Mouse (Mus musculus) MEL (cell line): Measurements from ENCODE around the gene 1700042G07Rik. TPM values are rescaled to one million over a fixed set of nuclear protein-coding genes. Genes with fewer than 3 reads are reported as not detected.
A peak's percentile ranks its signal among the peaks of the same experiment; 100 is the strongest.

Experiments
- DNase-seq: peaks from one replicate; pipeline ENCODE4 v3.0.0; 2011; ENCODE audit warnings: low read depth, low spot score
- H3K27ac ChIP-seq: 2 replicates; pipeline ENCODE4 v1.5.1; 2012; ENCODE audit warnings: low read depth, mild to moderate bottlenecking, control low read depth, low read length, moderate library complexity; ENCODE audit not compliant: control insufficient read depth
- H3K27me3 ChIP-seq, 2 experiments: fragments of 150-350 bp in 1 of 2; sonication (generic) in 1 of 2; 2 replicates each; pipeline ENCODE4 v1.6.1; 2012; ENCODE audit warnings: low read length in 2 of 2, mild to moderate bottlenecking in 2 of 2, improper control_type of control experiment in 1 of 2, moderate library complexity in 1 of 2; ENCODE audit not compliant: insufficient read depth in 2 of 2, control insufficient read depth in 1 of 2
- H3K36me3 ChIP-seq, 2 experiments: 2 replicates each; pipeline ENCODE4 v1.6.1; 2012 to 2014; ENCODE audit warnings: low read length in 2 of 2, improper control_type of control experiment in 1 of 2, inconsistent platforms in 1 of 2, mild to moderate bottlenecking in 1 of 2; ENCODE audit not compliant: insufficient read depth in 2 of 2, control insufficient read depth in 1 of 2
- H3K4me1 ChIP-seq, 2 experiments: fragments of 150-350 bp in 1 of 2; sonication (generic) in 1 of 2; 2 replicates each; pipeline ENCODE4 v1.6.1; 2012; ENCODE audit warnings: low read length in 2 of 2, improper control_type of control experiment in 1 of 2, mild to moderate bottlenecking in 1 of 2; ENCODE audit not compliant: insufficient read depth in 2 of 2, control insufficient read depth in 1 of 2
- H3K4me3 ChIP-seq, 2 experiments: fragments of 150-350 bp in 1 of 2; sonication (generic) in 1 of 2; 2 replicates each; pipeline ENCODE4 v1.5.1; 2012; ENCODE audit warnings: low read depth in 2 of 2, low read length in 2 of 2, mild to moderate bottlenecking in 2 of 2, moderate library complexity in 2 of 2, control low read depth in 1 of 2, improper control_type of control experiment in 1 of 2; ENCODE audit not compliant: control insufficient read depth in 1 of 2, insufficient read depth in 1 of 2
- H3K79me2 ChIP-seq: 2 replicates; pipeline ENCODE4 v1.6.1; 2012; ENCODE audit warnings: mild to moderate bottlenecking, low read length, moderate library complexity; ENCODE audit not compliant: control insufficient read depth, poor library complexity, insufficient read depth
- H3K9ac ChIP-seq: 2 replicates; pipeline ENCODE4 v1.6.1; 2012; ENCODE audit warnings: low read depth, mild to moderate bottlenecking, control low read depth, low read length, moderate library complexity; ENCODE audit not compliant: control insufficient read depth, poor library complexity, severe bottlenecking
- H3K9me3 ChIP-seq: fragments of 150-350 bp; sonication (generic); replicated peaks from 2 replicates; pipeline ENCODE4 v1.6.1; 2012; ENCODE audit warnings: mild to moderate bottlenecking, low read length, improper control_type of control experiment, moderate library complexity; ENCODE audit not compliant: insufficient read depth
- CTCF ChIP-seq, 3 experiments: IDR thresholded peaks in 2 of 3; conservative IDR thresholded peaks in 1 of 3; 2 replicates each; pipeline ENCODE4 v1.5.1; 2011 to 2012; ENCODE audit warnings: low read length in 3 of 3, low read depth in 2 of 3, mild to moderate bottlenecking in 2 of 3, improper control_type of control experiment in 1 of 3, inconsistent platforms in 1 of 3, mixed read lengths in 1 of 3, moderate library complexity in 1 of 3; ENCODE audit not compliant: control insufficient read depth in 1 of 3, insufficient read depth in 1 of 3, poor library complexity in 1 of 3, severe bottlenecking in 1 of 3
- E2F4 ChIP-seq: IDR thresholded peaks from 2 replicates; pipeline ENCODE4 v1.6.1; 2011; ENCODE audit warnings: low read depth, low read length, improper control_type of control experiment, borderline replicate concordance
- EP300 ChIP-seq, 2 experiments: IDR thresholded peaks; 2 replicates each; pipeline ENCODE4 v1.6.1; 2011; ENCODE audit warnings: improper control_type of control experiment in 2 of 2, low read length in 2 of 2, low read depth in 1 of 2, mild to moderate bottlenecking in 1 of 2
- GATA1 ChIP-seq: IDR thresholded peaks from 2 replicates; pipeline ENCODE4 v1.6.1; 2011; ENCODE audit warnings: low read depth, low read length, improper control_type of control experiment
- KAT2A ChIP-seq: conservative IDR thresholded peaks from 2 replicates; pipeline ENCODE4 v1.6.1; 2012; ENCODE audit warnings: low read depth, low read length, improper control_type of control experiment, inconsistent platforms
- MAZ ChIP-seq: IDR thresholded peaks from 2 replicates; pipeline ENCODE4 v1.6.1; 2012; ENCODE audit warnings: low read depth, mild to moderate bottlenecking, inconsistent platforms, low read length, improper control_type of control experiment
- MYC ChIP-seq: IDR thresholded peaks from 2 replicates; pipeline ENCODE4 v1.6.1; 2011; ENCODE audit warnings: low read depth, mild to moderate bottlenecking, low read length, improper control_type of control experiment, moderate library complexity
- NRF1 ChIP-seq: IDR thresholded peaks from 2 replicates; pipeline ENCODE4 v1.6.1; 2014; ENCODE audit warnings: low read depth, mild to moderate bottlenecking, inconsistent platforms, low read length, improper control_type of control experiment, moderate library complexity; ENCODE audit not compliant: poor library complexity, insufficient read depth, severe bottlenecking
- POLR2A ChIP-seq, 2 experiments: IDR thresholded peaks; 2 replicates each; pipeline ENCODE4 v1.6.1; 2011 to 2012; ENCODE audit warnings: low read length in 2 of 2, mild to moderate bottlenecking in 2 of 2, control low read depth in 1 of 2, improper control_type of control experiment in 1 of 2, low read depth in 1 of 2, moderate library complexity in 1 of 2; ENCODE audit not compliant: control insufficient read depth in 1 of 2, insufficient read depth in 1 of 2, poor library complexity in 1 of 2
- POLR2AphosphoS2 ChIP-seq: IDR thresholded peaks from 2 replicates; pipeline ENCODE4 v1.6.1; 2011; ENCODE audit warnings: low read length, improper control_type of control experiment
- POLR2AphosphoS5 ChIP-seq: IDR thresholded peaks from 2 replicates; pipeline ENCODE4 v1.6.1; 2012; ENCODE audit warnings: low read depth, borderline replicate concordance, mild to moderate bottlenecking, inconsistent platforms, low read length, moderate library complexity, mixed read lengths
- RAD21 ChIP-seq: IDR thresholded peaks from 2 replicates; pipeline ENCODE4 v1.6.1; 2011; ENCODE audit warnings: mild to moderate bottlenecking, low read depth, low read length, improper control_type of control experiment
- SIN3A ChIP-seq: IDR thresholded peaks from 2 replicates; pipeline ENCODE4 v1.6.1; 2012; ENCODE audit warnings: low read length, improper control_type of control experiment, inconsistent platforms
- SMC3 ChIP-seq: IDR thresholded peaks from 2 replicates; pipeline ENCODE4 v1.6.1; 2011; ENCODE audit warnings: low read depth, low read length, improper control_type of control experiment
- TBP ChIP-seq: IDR thresholded peaks from 2 replicates; pipeline ENCODE4 v1.8.0; 2011; ENCODE audit warnings: low read depth, low read length, improper control_type of control experiment
- USF2 ChIP-seq, 2 experiments: IDR thresholded peaks; 2 replicates each; pipeline ENCODE4 v1.6.1; 2011 to 2012; ENCODE audit warnings: improper control_type of control experiment in 2 of 2, low read length in 2 of 2, borderline replicate concordance in 1 of 2, inconsistent platforms in 1 of 2, low read depth in 1 of 2, mild to moderate bottlenecking in 1 of 2; ENCODE audit not compliant: insufficient read depth in 1 of 2
- ZC3H11A ChIP-seq: IDR thresholded peaks from 2 replicates; pipeline ENCODE4 v1.6.1; 2012; ENCODE audit warnings: low read depth, mild to moderate bottlenecking, inconsistent platforms, low read length, improper control_type of control experiment
- ZMIZ1 ChIP-seq: IDR thresholded peaks from 2 replicates; pipeline ENCODE4 v1.6.1; 2012; ENCODE audit warnings: low read depth, mild to moderate bottlenecking, inconsistent platforms, low read length, improper control_type of control experiment, moderate library complexity
- ZNF384 ChIP-seq: IDR thresholded peaks from 2 replicates; pipeline ENCODE4 v1.6.1; 2012; ENCODE audit warnings: low read depth, mild to moderate bottlenecking, inconsistent platforms, low read length, improper control_type of control experiment
- polyA plus RNA-seq, 2 experiments: library from polyadenylated mRNA; stranded (reverse) in 1 of 2; unstranded in 1 of 2; fragments of >175 nt in 1 of 2; fragments of >200 nt in 1 of 2; gene quantifications; 2 replicates each; pipeline versions ENCODE4 v1.2.1 to v1.2.4; 2012; ENCODE audit warnings: low replicate concordance in 2 of 2, low read depth in 1 of 2; ENCODE audit not compliant: insufficient read length in 2 of 2, insufficient read depth in 1 of 2, missing spikeins in 1 of 2
- total RNA-seq: library from RNA; depleted of rRNA; stranded (reverse); fragments of 300-350 nt; gene quantifications from 2 replicates; pipeline ENCODE4 v1.2.3, GENCODE M21; 2012

1700042G07Rik gene
- total and polyA plus RNA-seq, 3 experiments, result not detected

DNA sequence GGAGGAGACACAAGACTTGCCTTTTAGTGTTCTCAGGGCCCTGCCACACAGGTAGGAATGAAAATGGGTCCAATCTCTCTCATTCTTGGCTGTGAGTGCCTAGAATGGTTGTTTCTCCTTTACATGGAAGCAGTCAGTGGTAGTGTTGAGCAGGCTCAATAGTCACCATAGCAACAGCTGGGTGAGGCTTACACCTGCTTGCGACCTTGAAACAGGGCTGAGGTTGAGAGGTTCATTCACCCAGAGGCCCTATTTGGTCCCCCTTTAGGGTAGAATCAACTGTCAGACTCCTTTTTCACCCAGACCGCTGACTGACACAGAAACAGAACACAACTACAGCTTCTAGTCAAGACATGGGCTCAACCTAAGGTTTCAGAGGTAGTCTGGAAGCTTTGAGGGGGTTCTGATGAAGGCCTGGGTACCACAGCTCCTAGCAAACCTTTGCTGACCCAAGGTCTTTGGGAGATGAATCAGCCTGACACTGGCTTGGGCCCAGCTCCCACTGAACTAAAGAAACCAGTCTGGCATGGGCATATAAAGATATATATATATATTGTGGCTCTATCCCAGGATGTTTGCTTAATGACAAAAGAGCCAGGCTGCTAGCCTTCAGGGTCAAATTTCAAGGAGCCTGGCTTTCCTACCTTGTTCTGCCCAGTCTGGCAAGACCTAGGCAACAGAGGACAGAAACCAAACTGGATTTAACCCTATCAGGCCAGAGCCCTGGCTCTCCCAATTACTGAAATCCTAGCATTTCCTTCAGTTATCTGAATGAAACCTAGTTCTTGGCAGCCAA is 8.2 kb upstream of the 1700042G07Rik start:
- Histone ChIP-seq H3K36me3 (peaks cover 0 to 14% of the 10 kb centered on the region in 2 experiments; a peak in 3 of 4 replicates), H3K9ac (no peak overlapping the region), H3K4me1 (peaks cover 10 to 19% of the 10 kb centered on the region in 2 experiments), H3K27ac (no peak overlapping the region), H3K9me3 (no peaks in the 10 kb centered on the region), H3K79me2 (no peaks in the 10 kb centered on the region), H3K27me3 (no peaks in the 10 kb centered on the region), H3K4me3 (no peak overlapping the region)
- TF ChIP-seq E2F4 (no peak), USF2 (IDR thresholded peaks at IDR 0.05; ENCODE audit: borderline replicate concordance in 1 of 2, insufficient read depth in 1 of 2, low read depth in 1 of 2, low read length in 2 of 2) (no peak), SIN3A (no peak), GATA1 (no peak), CTCF (IDR thresholded peaks at IDR 0.05 in 2 of 3, conservative IDR thresholded peaks at IDR 0.05 in 1 of 3; ENCODE audit: control insufficient read depth in 1 of 3, insufficient read depth in 1 of 3, low read depth in 2 of 3, low read length in 3 of 3, poor library complexity in 1 of 3, severe bottlenecking in 1 of 3) (no peak), POLR2AphosphoS2 (no peak)
- no peak for DNase-seq

DNA sequence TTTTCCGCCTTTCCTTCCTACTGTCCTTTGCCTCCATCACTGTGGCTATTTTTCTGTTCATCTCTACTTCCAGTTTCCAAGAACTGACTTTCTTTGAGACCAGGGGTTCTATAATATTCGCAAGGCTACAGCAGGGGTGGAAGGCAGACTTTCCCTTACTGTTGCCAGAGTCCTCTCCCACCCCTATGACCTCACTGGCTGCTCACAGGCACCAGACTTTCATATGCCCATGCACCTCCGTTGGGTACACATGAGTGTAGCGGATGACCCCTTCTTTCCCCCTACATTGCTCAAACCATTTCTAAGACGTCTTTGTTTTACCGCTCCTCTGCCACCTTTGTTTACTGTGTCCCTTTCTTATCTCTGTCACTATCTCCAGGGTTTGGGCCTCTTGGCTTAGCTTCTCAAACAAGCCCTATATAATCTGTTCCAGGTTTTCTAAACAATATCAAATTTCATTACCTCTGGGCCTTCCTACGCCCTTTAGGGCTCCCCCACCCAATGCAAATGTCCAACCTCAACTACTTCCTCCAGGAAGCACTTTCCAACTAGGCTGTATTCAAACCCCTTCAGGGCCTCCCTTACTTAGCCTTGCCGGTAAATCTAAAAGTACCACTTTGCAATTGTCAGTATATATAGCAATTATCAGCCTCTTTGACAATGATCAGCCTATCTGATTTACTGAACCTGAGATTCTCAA is 7.3 kb upstream of the 1700042G07Rik start:
- Histone ChIP-seq H3K4me3 (no peak overlapping the region), H3K36me3 (peaks cover 0 to 14% of the 10 kb centered on the region in 2 experiments; a peak in 3 of 4 replicates), H3K27ac (no peak overlapping the region)
- DNase-seq, result no peak
- TF ChIP-seq POLR2AphosphoS5, result no peak
- no peak for TF ChIP-seq POLR2A (IDR thresholded peaks at IDR 0.05; ENCODE audit: control insufficient read depth in 1 of 2, insufficient read depth in 1 of 2, low read depth in 1 of 2, low read length in 2 of 2, poor library complexity in 1 of 2)
- no peak for TF ChIP-seq ZMIZ1
- no peak for TF ChIP-seq E2F4
- TF ChIP-seq USF2 (IDR thresholded peaks at IDR 0.05; ENCODE audit: borderline replicate concordance in 1 of 2, insufficient read depth in 1 of 2, low read depth in 1 of 2, low read length in 2 of 2), result no peak
- TF ChIP-seq GATA1, result no peak
- TF ChIP-seq, all 39 proteins: peak for 0
- Histone ChIP-seq H3K9me3 (no peaks in the 10 kb centered on the region), H3K9ac (no peak overlapping the region), H3K79me2 (no peaks in the 10 kb centered on the region), H3K27me3 (no peaks in the 10 kb centered on the region), H3K4me1 (peaks cover 10 to 19% of the 10 kb centered on the region in 2 experiments)

DNA sequence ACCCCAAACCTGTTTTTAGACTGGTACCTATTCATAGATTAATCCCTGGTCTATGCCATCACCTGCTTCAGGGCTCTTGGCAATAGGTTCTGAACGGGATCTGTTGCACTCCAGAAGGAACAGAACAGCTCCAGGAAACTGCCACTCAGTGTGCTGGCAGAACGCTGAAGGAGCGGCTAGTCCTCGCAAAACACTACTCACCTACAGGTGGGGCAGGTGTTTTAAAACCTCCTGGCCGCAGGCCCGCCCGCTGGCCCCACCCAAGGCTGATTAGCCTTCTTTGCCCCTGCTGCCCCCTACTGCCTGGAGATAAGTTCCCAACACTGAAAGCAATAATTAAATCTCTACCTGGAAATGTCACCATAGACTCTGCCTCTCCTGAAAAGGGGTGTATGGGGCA is 5.8 kb upstream of the 1700042G07Rik start, which contains the start of gene Tspan1:
Gene Tspan1, minus strand, starts transcription at position 198 of the 400 bp plus-strand sequence.
- Histone ChIP-seq H3K27ac (no peak within 1 kb of the TSS), H3K9me3 (no peaks in the 10 kb centered on the region), H3K9ac (no peak within 1 kb of the TSS), H3K79me2 (no peaks in the 10 kb centered on the region), H3K27me3 (no peaks in the 10 kb centered on the region), H3K4me1 (peaks cover 6 to 8% of the 10 kb centered on the region in 2 experiments; a peak in 3 of 4 replicates), H3K36me3 (peaks cover 0 to 5% of the 10 kb centered on the region in 2 experiments; a peak in 2 of 4 replicates), H3K4me3 (no peak within 1 kb of the TSS)
- DNase-seq, result no peak
- TF ChIP-seq USF2 (IDR thresholded peaks at IDR 0.05; ENCODE audit: borderline replicate concordance in 1 of 2, insufficient read depth in 1 of 2, low read depth in 1 of 2, low read length in 2 of 2) (no peak), POLR2AphosphoS5 (no peak), MAZ (no peak), SMC3 (peak; percentile 35; the same call in 1 of the 2 replicates), CTCF (IDR thresholded peaks at IDR 0.05 in 2 of 3, conservative IDR thresholded peaks at IDR 0.05 in 1 of 3; ENCODE audit: control insufficient read depth in 1 of 3, insufficient read depth in 1 of 3, low read depth in 2 of 3, low read length in 3 of 3, poor library complexity in 1 of 3, severe bottlenecking in 1 of 3) (peak in 2 of 3 experiments; percentile 42 to 48; a peak in 4 of 6 replicates), GATA1 (no peak), TBP (no peak), NRF1 (no peak), POLR2A (IDR thresholded peaks at IDR 0.05; ENCODE audit: control insufficient read depth in 1 of 2, insufficient read depth in 1 of 2, low read depth in 1 of 2, low read length in 2 of 2, poor library complexity in 1 of 2) (no peak), POLR2AphosphoS2 (no peak), RAD21 (peak; percentile 12), EP300 (IDR thresholded peaks at IDR 0.05; ENCODE audit: low read depth in 1 of 2, low read length in 2 of 2) (no peak), MYC (no peak), ZNF384 (no peak), ZC3H11A (0 out of 2 replicates have a peak, but pooled peaks have one; percentile 8), KAT2A (no peak)
